Mouse (Mus musculus) midbrain, embryonic 12.5 days (tissue): ENCODE measurements at regions not wholly inside any gene's neighbourhood (a gene's known extent, or its start where the extent isn't known, plus 50 kb on each side); places are given as distances from the start of the nearest gene placed in this dataset.

ENCODE experiments used
- ATAC-seq: fragments of 200-750 bp; cut with Nextera tagmentation; 2 replicates; pipeline ENCODE4 v1.8.0; 2017; ENCODE audit warnings: low read depth, moderate TSS enrichment, moderate library complexity; ENCODE audit not compliant: low FRiP score
- H3K27ac ChIP-seq: fragments of 300-500 bp; sonication (generic); replicated peaks from 2 replicates; pipeline ENCODE4 v1.5.1; 2016; ENCODE audit warnings: mild to moderate bottlenecking
- H3K27me3 ChIP-seq: fragments of 300-500 bp; sonication (generic); 2 replicates; pipeline ENCODE4 v1.6.1; 2016; ENCODE audit warnings: mild to moderate bottlenecking
- H3K36me3 ChIP-seq: fragments of 300-500 bp; sonication (generic); 2 replicates; pipeline ENCODE4 v1.6.1; 2016
- H3K4me1 ChIP-seq: fragments of 300-500 bp; sonication (generic); 2 replicates; pipeline ENCODE4 v1.6.1; 2016
- H3K4me2 ChIP-seq: fragments of 300-500 bp; sonication (generic); replicated peaks from 2 replicates; pipeline ENCODE4 v1.6.1; 2016; ENCODE audit warnings: mild to moderate bottlenecking, moderate library complexity
- H3K4me3 ChIP-seq: fragments of 300-500 bp; sonication (generic); 2 replicates; pipeline ENCODE4 v1.5.1; 2016; ENCODE audit warnings: mild to moderate bottlenecking
- H3K9ac ChIP-seq: fragments of 300-500 bp; sonication (generic); replicated peaks from 2 replicates; pipeline ENCODE4 v1.6.1; 2016; ENCODE audit warnings: mild to moderate bottlenecking, moderate library complexity
- H3K9me3 ChIP-seq: fragments of 300-500 bp; sonication (generic); 2 replicates; pipeline ENCODE4 v1.6.1; 2016; ENCODE audit warnings: mild to moderate bottlenecking
- WGBS: fragments of 180-500 bp; shearing (Covaris S2); methylation state at CpG from one replicate; pipeline ENCODE4 v1.1.7; 2016; 5-methylcytosine and 5-hydroxymethylcytosine counted together

DNA sequence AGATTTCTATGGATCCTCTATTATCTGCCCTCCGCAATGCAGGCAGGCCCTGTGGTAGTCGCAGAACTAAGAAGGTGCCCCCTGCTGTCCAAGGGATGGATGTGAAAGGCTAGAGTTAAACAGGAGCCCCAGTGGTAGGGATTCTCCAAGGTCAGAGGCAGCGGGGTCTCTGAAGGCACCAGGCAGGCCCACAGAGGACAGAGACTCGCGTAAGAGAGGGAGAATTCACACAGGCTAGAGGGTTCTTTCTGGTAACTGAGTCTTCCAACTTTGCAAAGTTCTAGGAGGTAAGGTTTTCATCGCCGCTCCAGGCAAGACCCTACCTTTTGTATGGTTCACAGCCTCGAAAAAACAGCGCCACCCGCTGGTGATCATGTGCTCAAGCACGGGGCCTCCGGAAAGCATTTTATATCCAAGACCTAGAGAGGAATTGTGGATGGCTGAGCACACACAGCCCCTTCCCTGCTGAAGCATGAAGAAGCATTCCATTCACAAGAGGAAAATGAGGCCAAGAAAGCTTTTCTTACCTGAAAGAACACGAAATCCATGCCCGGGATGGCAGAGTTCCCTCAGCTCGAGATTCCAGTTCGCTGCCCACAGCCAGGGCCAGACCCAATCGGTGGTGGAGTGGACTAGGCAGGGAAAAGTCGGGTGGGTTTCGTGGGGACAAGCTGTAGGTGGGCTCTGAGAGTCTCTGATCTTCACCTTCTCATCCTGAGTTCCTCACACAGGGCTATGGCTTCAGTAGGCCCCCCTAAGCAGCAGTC lies 102.6 kb upstream of the Csf3r start:
- Histone ChIP-seq H3K4me3 (no peak overlapping the region), H3K9me3 (no peaks in the 10 kb centered on the region), H3K36me3 (no peaks in the 10 kb centered on the region), H3K9ac (peak overlapping the region; percentile 15; the same call in 1 of the 2 replicates), H3K4me2 (peak overlapping the region; percentile 43), H3K4me1 (peaks cover 49% of the 10 kb centered on the region), H3K27me3 (peaks cover 33% of the 10 kb centered on the region), H3K27ac (peak overlapping the region; percentile 36)
- 7% methylated on average over 19 of the region's 19 CpGs for WGBS
- 0 out of 2 replicates have a peak, but pooled peaks have one; percentile 13 for ATAC-seq

DNA sequence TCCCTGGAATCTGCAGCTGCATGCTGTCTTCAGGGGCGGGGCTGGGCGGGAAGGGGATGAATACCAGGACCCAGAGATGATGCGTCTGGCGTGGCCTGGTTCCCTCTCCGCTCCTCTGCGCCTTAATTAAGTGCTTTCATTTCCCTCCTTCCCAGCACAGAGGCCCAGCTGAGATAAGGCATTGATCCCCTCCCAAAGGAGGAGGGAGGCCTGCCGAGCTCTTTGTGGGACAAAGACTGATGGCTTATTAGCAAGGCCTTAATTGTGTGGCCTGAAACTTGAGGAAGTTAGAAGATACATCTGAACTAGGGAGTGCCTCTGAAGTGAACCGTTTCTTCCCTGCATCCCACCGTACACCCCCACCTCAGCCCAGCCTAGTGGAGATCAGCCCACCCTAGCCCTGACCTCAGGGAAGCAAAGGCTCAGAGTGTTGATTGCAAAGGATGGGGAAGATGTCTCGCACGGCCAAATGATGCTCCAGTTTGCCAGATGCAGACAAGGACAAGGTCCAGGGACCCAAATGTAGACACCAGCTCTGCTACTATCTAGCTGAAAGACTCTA lies 102.0 kb upstream of the Csf3r start:
- ATAC-seq, result peak; percentile 42
- WGBS, result 9% methylated on average over 11 of the region's 11 CpGs
- Histone ChIP-seq H3K27ac (peak overlapping the region; percentile 36), H3K9ac (0 out of 2 replicates have a peak overlapping the region, but pooled peaks have one; percentile 15), H3K9me3 (no peaks in the 10 kb centered on the region), H3K4me1 (peaks cover 42% of the 10 kb centered on the region), H3K4me2 (peak overlapping the region; percentile 43; the same call in 1 of the 2 replicates), H3K4me3 (no peak overlapping the region), H3K36me3 (no peaks in the 10 kb centered on the region), H3K27me3 (peaks cover 27% of the 10 kb centered on the region)

DNA sequence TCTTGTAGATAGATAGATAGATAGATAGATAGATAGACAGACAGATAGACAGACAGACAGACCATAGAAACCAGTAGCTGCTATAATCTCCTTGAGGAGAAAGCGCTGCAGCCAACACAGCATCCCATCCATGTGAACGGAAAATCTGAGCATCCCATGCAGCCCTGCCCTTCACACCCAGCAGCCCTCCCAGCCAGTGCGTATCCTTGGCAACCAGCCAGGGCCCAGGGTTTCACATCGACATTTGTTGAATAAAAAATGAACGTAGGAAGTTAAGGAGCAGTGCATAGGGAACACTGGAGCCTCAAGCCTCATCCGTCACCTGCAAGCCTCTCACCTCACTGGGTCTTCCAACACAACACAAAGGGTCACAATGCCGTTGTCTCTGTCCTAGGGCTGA lies 101.1 kb upstream of the Csf3r start:
- Histone ChIP-seq H3K4me1 (peaks cover 41% of the 10 kb centered on the region), H3K27me3 (peaks cover 27% of the 10 kb centered on the region), H3K4me2 (no peak overlapping the region), H3K4me3 (no peak overlapping the region), H3K36me3 (no peaks in the 10 kb centered on the region), H3K9me3 (no peaks in the 10 kb centered on the region), H3K9ac (no peak overlapping the region), H3K27ac (peak overlapping the region; percentile 36)
- 0 out of 2 replicates have a peak, but pooled peaks have one; percentile 56 for ATAC-seq
- 23% methylated on average over 7 of the region's 7 CpGs for WGBS

- Histone ChIP-seq H3K27ac (no peak overlapping the region), H3K4me1 (peaks cover 17% of the 10 kb centered on the region), H3K36me3 (no peaks in the 10 kb centered on the region), H3K9ac (no peak overlapping the region), H3K4me2 (no peak overlapping the region), H3K4me3 (no peak overlapping the region), H3K9me3 (no peaks in the 10 kb centered on the region), H3K27me3 (peaks cover 36% of the 10 kb centered on the region)
- no peak for ATAC-seq
- WGBS, result 21% methylated on average over 4 of the region's 4 CpGs
Observed at GRCm38 (mm10) chr4:125928196-125928595, 96.2 kb upstream of the Csf3r start.

- peaks cover 36% of the 10 kb centered on the region for H3K27me3 ChIP-seq
- H3K4me3 ChIP-seq, result no peak overlapping the region
- H3K4me1 ChIP-seq, result peaks cover 13% of the 10 kb centered on the region
- no peak for ATAC-seq
- no peak overlapping the region for H3K9ac ChIP-seq
- 0 out of 2 replicates have a peak overlapping the region, but pooled peaks have one; percentile 8 for H3K27ac ChIP-seq
- no peaks in the 10 kb centered on the region for H3K36me3 ChIP-seq
- H3K9me3 ChIP-seq, result no peaks in the 10 kb centered on the region
- no peak overlapping the region for H3K4me2 ChIP-seq
- WGBS, result 66% methylated on average over 17 of the region's 17 CpGs
Observed at GRCm38 (mm10) chr4:125929122-125929772, 95.1 kb upstream of the Csf3r start.

DNA sequence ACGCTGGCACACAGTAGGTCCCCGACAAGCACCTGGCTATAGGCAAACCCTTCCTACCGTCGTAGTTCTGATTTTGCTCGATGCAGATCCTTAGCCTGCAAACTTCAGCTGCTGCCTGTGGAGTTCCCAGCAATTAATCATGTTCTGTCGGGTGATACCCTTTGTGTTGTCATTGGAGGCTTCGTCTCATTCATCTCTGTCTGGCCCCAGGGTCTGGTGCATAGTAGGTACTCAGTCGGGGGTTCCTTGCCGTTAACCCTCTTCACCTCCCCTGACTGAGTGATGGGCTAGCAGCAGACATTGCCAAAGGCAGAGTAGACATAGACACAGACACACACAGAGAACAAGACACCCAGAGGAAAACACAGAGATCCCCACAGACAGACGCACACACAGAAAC lies 93.6 kb upstream of the Csf3r start:
- ATAC-seq, result no peak
- H3K27ac ChIP-seq, result no peak overlapping the region

DNA sequence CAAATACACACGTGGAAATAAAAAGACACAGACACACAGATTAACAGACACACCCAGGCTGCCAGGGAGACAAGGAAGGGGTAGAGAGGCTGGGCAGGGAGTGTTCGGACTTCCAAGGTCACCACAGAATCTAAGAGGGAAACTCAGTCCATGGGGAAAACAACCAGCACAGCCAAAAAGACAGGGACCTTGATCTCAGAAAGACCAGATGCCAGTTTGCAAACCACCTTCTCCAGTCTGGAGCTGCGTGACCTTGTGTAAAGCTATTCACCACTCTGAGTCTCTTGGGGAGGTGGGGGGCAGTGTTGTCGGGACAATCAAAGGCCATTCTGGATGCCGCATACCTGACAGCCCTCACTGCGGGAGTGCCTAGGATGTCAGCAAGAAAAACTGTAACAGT lies 93.0 kb upstream of the Csf3r start:
- H3K9ac ChIP-seq, result no peak overlapping the region
- no peak overlapping the region for H3K27ac ChIP-seq
- no peak for ATAC-seq
- 0 out of 2 replicates have a peak, but pooled peaks cover 3% of the 10 kb centered on the region for H3K9me3 ChIP-seq
- H3K4me1 ChIP-seq, result peaks cover 7% of the 10 kb centered on the region; the same call in 1 of the 2 replicates
- no peak overlapping the region for H3K4me3 ChIP-seq
- 70% methylated on average over 6 of the region's 6 CpGs for WGBS
- H3K36me3 ChIP-seq, result no peaks in the 10 kb centered on the region
- H3K4me2 ChIP-seq, result no peak overlapping the region
- H3K27me3 ChIP-seq, result 0 out of 2 replicates have a peak, but pooled peaks cover 24% of the 10 kb centered on the region

More for the DNA sequence above, 93.6 kb upstream of the Csf3r start:
- Histone ChIP-seq H3K36me3 (no peaks in the 10 kb centered on the region), H3K4me3 (no peak overlapping the region), H3K27me3 (peaks cover 28% of the 10 kb centered on the region; the same call in 1 of the 2 replicates), H3K9ac (no peak overlapping the region), H3K4me1 (peaks cover 7% of the 10 kb centered on the region; the same call in 1 of the 2 replicates), H3K4me2 (no peak overlapping the region), H3K9me3 (0 out of 2 replicates have a peak, but pooled peaks cover 3% of the 10 kb centered on the region)
- WGBS, result 70% methylated on average over 10 of the region's 10 CpGs

GRCm38 (mm10) chr4:125932036-125932756 lies 92.2 kb upstream of the Csf3r start:
- WGBS, result 58% methylated on average over 22 of the region's 22 CpGs
- Histone ChIP-seq H3K4me1 (peaks cover 7% of the 10 kb centered on the region; the same call in 1 of the 2 replicates), H3K4me2 (no peak overlapping the region), H3K9ac (no peak overlapping the region), H3K27ac (peak overlapping the region; percentile 49), H3K36me3 (no peaks in the 10 kb centered on the region), H3K4me3 (no peak overlapping the region), H3K27me3 (0 out of 2 replicates have a peak, but pooled peaks cover 24% of the 10 kb centered on the region), H3K9me3 (0 out of 2 replicates have a peak, but pooled peaks cover 3% of the 10 kb centered on the region)
- no peak for ATAC-seq

- Histone ChIP-seq H3K4me3 (no peak overlapping the region), H3K4me2 (no peak overlapping the region), H3K4me1 (peaks cover 2% of the 10 kb centered on the region; the same call in 1 of the 2 replicates), H3K36me3 (no peaks in the 10 kb centered on the region), H3K9ac (no peak overlapping the region), H3K27ac (no peak overlapping the region), H3K9me3 (0 out of 2 replicates have a peak, but pooled peaks cover 3% of the 10 kb centered on the region), H3K27me3 (no peaks in the 10 kb centered on the region)
- 84% methylated on average over 7 of the region's 7 CpGs for WGBS
- ATAC-seq, result no peak
Observed at GRCm38 (mm10) chr4:125936357-125936756, 88.0 kb upstream of the Csf3r start.

GRCm38 (mm10) chr4:125938186-125938585 lies 86.2 kb upstream of the Csf3r start:
- Histone ChIP-seq H3K9me3 (0 out of 2 replicates have a peak, but pooled peaks cover 3% of the 10 kb centered on the region), H3K4me1 (no peaks in the 10 kb centered on the region), H3K4me2 (no peak overlapping the region), H3K27ac (no peak overlapping the region), H3K36me3 (no peaks in the 10 kb centered on the region), H3K4me3 (no peak overlapping the region), H3K9ac (no peak overlapping the region), H3K27me3 (no peaks in the 10 kb centered on the region)
- WGBS, result 40% methylated on average over 6 of the region's 6 CpGs
- ATAC-seq, result no peak

GRCm38 (mm10) chr4:125941266-125941665 lies 83.1 kb upstream of the Csf3r start:
- no peak overlapping the region for H3K4me2 ChIP-seq
- H3K27me3 ChIP-seq, result no peaks in the 10 kb centered on the region
- no peak overlapping the region for H3K9ac ChIP-seq
- H3K36me3 ChIP-seq, result no peaks in the 10 kb centered on the region
- 67% methylated on average over 5 of the region's 5 CpGs for WGBS
- H3K4me1 ChIP-seq, result peaks cover 14% of the 10 kb centered on the region; the same call in 1 of the 2 replicates
- no peaks in the 10 kb centered on the region for H3K9me3 ChIP-seq
- H3K4me3 ChIP-seq, result no peak overlapping the region
- H3K27ac ChIP-seq, result no peak overlapping the region
- no peak for ATAC-seq
